Mouse (Mus musculus): ENCODE measurements around the gene Ugt1a2.

Ugt1a2 gene

DNA sequence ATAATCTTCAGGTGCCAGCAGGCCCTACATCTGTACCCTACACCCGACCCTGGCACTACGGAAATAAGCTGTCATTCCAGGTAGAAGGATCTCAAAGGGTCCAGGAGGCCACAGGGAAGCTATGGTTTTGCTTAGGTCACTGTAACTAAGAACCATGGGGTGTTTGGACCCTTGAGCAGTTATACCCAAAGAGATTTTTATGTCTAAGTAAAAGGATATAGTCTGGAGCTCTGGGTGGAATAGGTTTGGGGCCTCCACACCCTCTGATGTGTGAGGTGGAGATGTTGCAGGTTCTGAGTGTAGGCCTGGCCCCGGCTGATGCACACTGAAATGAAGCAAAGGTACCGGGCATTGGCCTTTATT is 33.8 kb downstream of the Ugt1a2 start:
- no peak for DNase-seq (ENCODE audit: low spot score)

- no peak for DNase-seq (ENCODE audit: low spot score)
These were observed 34.2 kb downstream of the Ugt1a2 start for GRCm38 (mm10) chr1:88234646-88235045.

GRCm38 (mm10) chr1:88235046-88235893 is 34.9 kb downstream of the Ugt1a2 start:
- no peak for DNase-seq (ENCODE audit: low spot score)

GRCm38 (mm10) chr1:88235894-88236415 is 35.6 kb downstream of the Ugt1a2 start:
- no peak for DNase-seq (ENCODE audit: low spot score)

DNA sequence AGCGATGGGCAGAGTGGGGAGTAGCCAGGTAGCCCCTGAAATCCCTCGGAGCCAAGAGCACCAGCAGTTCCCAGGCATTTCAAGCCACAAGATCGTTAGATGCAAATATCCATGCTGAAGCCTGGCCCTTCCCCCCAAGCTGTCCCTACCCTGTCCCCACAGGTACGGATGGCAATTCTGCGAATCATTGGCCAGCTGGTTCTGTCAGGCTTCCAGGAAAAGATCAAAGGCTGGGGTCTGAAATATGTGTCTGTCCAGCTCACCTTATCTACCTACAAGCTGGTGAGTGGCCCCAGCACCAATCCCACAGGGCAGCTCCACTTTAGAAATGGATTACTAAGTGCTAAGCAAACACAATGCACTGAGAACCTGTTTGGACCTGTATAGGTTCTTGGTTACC is 36.9 kb downstream of the Ugt1a2 start:
- no peak for DNase-seq (ENCODE audit: low spot score)

DNA sequence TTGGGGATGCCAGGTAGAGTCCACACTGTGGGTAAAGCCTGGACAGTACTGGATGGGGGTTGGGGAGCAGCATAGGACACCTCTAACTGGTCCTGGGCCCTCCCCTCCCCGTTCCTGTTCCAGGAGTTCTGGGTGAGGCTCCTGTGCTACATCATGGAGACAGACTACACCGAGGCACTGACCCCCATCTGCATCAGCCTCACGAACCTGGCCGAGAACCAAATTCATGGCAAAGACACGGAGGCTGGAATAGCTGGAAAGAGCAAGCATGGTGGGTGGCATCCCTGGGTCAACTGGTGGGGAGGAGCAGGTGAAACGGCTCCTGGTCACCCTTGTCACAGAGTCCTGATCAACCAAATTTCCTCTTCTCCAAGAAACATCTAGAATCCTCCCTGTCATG is 38.4 kb downstream of the Ugt1a2 start:
- DNase-seq (ENCODE audit: low spot score): no peak

GRCm38 (mm10) chr1:88240072-88240471 is 39.7 kb downstream of the Ugt1a2 start:
- no peak for DNase-seq (ENCODE audit: low spot score)

- no peak for DNase-seq (ENCODE audit: low spot score)
These were observed 40.2 kb downstream of the Ugt1a2 start for GRCm38 (mm10) chr1:88240579-88240978.

DNA sequence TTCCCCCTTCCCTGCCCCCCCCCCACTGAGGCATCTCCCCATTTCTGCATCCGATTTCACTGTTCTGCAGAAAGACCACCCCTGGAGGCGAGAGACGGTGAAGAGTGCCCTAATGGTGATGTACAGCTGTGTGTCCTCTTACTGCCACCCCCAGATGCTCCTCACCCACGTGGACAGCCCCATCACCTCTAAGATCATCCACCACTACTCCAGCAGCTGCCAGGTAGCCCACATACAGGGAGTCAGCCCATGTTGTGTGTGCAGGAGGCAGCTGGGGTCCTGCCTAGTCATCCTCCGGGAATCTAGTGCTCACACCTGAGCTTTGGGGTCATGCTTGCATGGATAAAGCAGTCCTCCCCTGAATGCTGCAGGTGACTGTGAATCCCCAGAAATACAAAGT is 43.5 kb downstream of the Ugt1a2 start:
- DNase-seq (ENCODE audit: low spot score): no peak

- no peak for DNase-seq (ENCODE audit: low spot score)
These were observed 45.5 kb downstream of the Ugt1a2 start for GRCm38 (mm10) chr1:88245881-88246280.

GRCm38 (mm10) chr1:88246386-88246785 is 46.0 kb downstream of the Ugt1a2 start:
- no peak for DNase-seq (ENCODE audit: low spot score)

DNA sequence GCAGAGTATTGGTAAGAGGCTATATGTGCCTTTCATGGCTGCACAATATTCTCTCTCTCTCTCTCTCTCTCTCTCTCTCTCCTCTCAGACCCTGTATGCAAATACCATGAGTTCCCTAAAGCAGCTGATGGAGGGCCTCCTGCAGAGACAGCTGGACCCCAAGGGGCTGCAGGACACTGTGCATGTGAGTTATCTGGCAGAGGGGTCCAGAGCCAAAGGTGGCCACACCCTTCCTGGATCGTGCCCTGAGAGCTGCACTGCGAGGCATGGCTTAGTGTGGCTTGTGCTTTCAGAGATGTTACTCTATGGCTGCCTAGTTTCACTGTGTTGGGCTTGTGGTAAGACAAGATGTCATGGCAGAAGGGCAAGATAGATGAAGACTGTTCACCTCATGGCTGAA is 47.3 kb downstream of the Ugt1a2 start:
- DNase-seq (ENCODE audit: low spot score): no peak

DNA sequence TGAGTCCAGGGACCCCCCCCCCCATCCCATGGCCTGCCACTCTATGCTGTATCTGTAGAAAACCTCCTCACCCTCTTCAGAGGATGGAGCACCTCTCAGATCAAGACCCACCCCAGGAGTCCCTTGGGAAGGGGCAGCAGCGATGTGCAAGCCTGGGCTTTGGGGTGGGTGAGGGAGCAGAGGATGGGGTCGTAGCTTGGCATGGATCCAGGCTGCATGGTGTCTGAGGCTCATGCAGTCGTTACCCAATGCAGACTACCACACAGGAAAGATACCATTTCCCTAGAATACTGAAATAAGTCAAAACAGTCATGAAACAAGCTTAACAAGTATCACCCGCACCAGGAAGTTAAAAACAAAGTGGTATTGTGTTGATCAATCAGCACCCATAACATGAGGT is 48.3 kb downstream of the Ugt1a2 start:
- no peak for DNase-seq (ENCODE audit: low spot score)

- DNase-seq (ENCODE audit: low spot score): no peak
These were observed 49.2 kb downstream of the Ugt1a2 start for GRCm38 (mm10) chr1:88249596-88249995.

GRCm38 (mm10) chr1:88250023-88250422 is 49.6 kb downstream of the Ugt1a2 start:
- no peak for DNase-seq (ENCODE audit: low spot score)

GRCm38 (mm10) chr1:88253106-88253505 is 52.7 kb downstream of the Ugt1a2 start:
- DNase-seq (ENCODE audit: low spot score): no peak

DNA sequence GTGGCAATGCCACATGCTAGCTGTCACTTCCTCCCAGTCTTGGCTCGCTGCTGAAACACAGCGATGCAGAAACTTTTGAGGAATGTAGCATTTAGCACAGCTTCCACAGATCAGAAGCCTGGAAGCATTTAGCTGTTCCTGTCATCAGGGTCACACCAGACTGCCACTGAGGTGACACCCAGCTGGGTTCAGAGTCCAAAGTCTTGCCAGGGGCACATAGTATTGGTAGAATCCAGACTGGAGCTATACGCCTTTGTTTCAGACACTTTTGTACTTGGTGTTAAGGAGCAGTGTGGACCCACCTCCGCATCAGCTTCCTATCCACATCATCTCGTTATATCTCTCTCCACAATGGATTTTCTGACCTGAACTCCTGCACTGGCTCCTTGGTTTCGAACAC is 53.1 kb downstream of the Ugt1a2 start:
- DNase-seq (ENCODE audit: low spot score): no peak

GRCm38 (mm10) chr1:88254793-88255465 is 54.5 kb downstream of the Ugt1a2 start:
- DNase-seq (ENCODE audit: low spot score): no peak

- DNase-seq (ENCODE audit: low spot score): no peak
These were observed 55.1 kb downstream of the Ugt1a2 start for GRCm38 (mm10) chr1:88255466-88255857.

- DNase-seq (ENCODE audit: low spot score): no peak
These were observed 55.8 kb downstream of the Ugt1a2 start for GRCm38 (mm10) chr1:88255989-88256754.

GRCm38 (mm10) chr1:88256886-88257663 is 56.7 kb downstream of the Ugt1a2 start:
- DNase-seq (ENCODE audit: low spot score): no peak

DNA sequence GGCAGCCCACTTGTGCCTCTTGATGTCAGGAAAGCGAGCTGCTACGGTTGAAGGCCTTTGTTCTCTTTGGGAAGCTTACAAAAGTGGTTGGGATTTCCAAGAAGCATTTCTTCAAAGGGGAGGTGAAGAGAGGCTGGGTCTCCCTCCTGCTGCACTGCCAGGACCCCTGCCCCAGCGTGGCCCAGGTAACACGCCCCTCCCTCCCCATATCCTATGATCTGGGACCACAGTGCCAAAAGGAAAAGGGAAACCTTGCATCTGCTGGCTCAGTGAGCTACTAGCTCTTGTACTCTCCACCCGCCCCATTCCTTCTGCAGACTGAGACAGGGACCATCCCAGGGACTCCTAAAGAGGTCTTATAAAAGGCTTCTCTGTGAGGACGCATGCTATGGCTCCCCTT is 57.3 kb downstream of the Ugt1a2 start:
- DNase-seq (ENCODE audit: low spot score): no peak
